Mouse (Mus musculus) myocyte (in vitro differentiated cells): ENCODE data around the gene Foxo3. TPM values are rescaled to one million over a fixed set of nuclear protein-coding genes. Genes with fewer than 3 reads are reported as not detected.

Source experiments
- H3K27me3 ChIP-seq: one replicate; pipeline ENCODE4 v1.6.1; 2011; ENCODE audit not compliant: control insufficient read depth, insufficient read depth, insufficient read length
- H3K36me3 ChIP-seq: one replicate; pipeline ENCODE4 v1.6.1; 2011; ENCODE audit not compliant: control insufficient read depth, insufficient read depth
- H3K4me2 ChIP-seq: one replicate; pipeline ENCODE4 v1.6.1; 2011; ENCODE audit warnings: low read depth, control low read depth
- H3K4me3 ChIP-seq: one replicate; pipeline ENCODE4 v1.5.1; 2011; ENCODE audit warnings: mild to moderate bottlenecking, control low read depth, moderate library complexity
- H3K79me2 ChIP-seq: one replicate; pipeline ENCODE4 v1.6.1; 2011; ENCODE audit not compliant: control insufficient read depth, insufficient read depth
- H3ac ChIP-seq: one replicate; pipeline ENCODE4 v1.6.1; 2011; ENCODE audit not compliant: control insufficient read depth, insufficient read length
- CEBPB ChIP-seq: IDR thresholded peaks from 2 replicates; pipeline ENCODE4 v1.6.1; 2011; ENCODE audit warnings: mild to moderate bottlenecking, moderate library complexity; ENCODE audit not compliant: poor library complexity, insufficient read depth, severe bottlenecking
- E2F4 ChIP-seq: IDR thresholded peaks from one replicate; pipeline ENCODE4 v1.6.1; 2011; ENCODE audit warnings: mild to moderate bottlenecking, control low read depth, moderate library complexity; ENCODE audit not compliant: insufficient read depth
- MAX ChIP-seq: IDR thresholded peaks from one replicate; pipeline ENCODE4 v1.6.1; 2011; ENCODE audit warnings: low read depth, mild to moderate bottlenecking, control low read depth
- MYOD1 ChIP-seq, 3 experiments: IDR thresholded peaks; one replicate each; pipeline ENCODE4 v1.6.1; 2011; ENCODE audit warnings: control low read depth in 2 of 3, low read depth in 2 of 3, mild to moderate bottlenecking in 2 of 3, moderate library complexity in 1 of 3; ENCODE audit not compliant: insufficient read length in 2 of 3, control insufficient read depth in 1 of 3
- MYOG ChIP-seq, 3 experiments: IDR thresholded peaks; one replicate each; pipeline ENCODE4 v1.6.1; 2011; ENCODE audit warnings: control low read depth in 2 of 3, low read depth in 2 of 3, mild to moderate bottlenecking in 2 of 3; ENCODE audit not compliant: insufficient read length in 2 of 3, control insufficient read depth in 1 of 3, insufficient read depth in 1 of 3
- POLR2A ChIP-seq: IDR thresholded peaks from one replicate; pipeline ENCODE4 v1.6.1; 2011; ENCODE audit warnings: low read depth, mild to moderate bottlenecking, control low read depth, moderate library complexity; ENCODE audit not compliant: insufficient read length
- POLR2AphosphoS2 ChIP-seq: IDR thresholded peaks from one replicate; pipeline ENCODE4 v1.6.1; 2011; ENCODE audit warnings: low read depth, control low read depth; ENCODE audit not compliant: insufficient read length
- REST ChIP-seq: IDR thresholded peaks from one replicate; pipeline ENCODE4 v1.6.1; 2011; ENCODE audit warnings: mild to moderate bottlenecking, control low read depth, moderate library complexity; ENCODE audit not compliant: insufficient read depth, insufficient read length
- SRF ChIP-seq: IDR thresholded peaks from one replicate; pipeline ENCODE4 v1.6.1; 2011; ENCODE audit warnings: low read depth; ENCODE audit not compliant: control insufficient read depth, insufficient read length
- TCF12 ChIP-seq: IDR thresholded peaks from one replicate; pipeline ENCODE4 v1.6.1; 2011; ENCODE audit warnings: mild to moderate bottlenecking, control low read depth; ENCODE audit not compliant: poor library complexity, insufficient read depth, severe bottlenecking
- TCF3 ChIP-seq: IDR thresholded peaks from one replicate; pipeline ENCODE4 v1.6.1; 2011; ENCODE audit warnings: low read depth, control low read depth; ENCODE audit not compliant: insufficient read length
- USF1 ChIP-seq: IDR thresholded peaks from one replicate; pipeline ENCODE4 v1.6.1; 2011; ENCODE audit warnings: low read depth, mild to moderate bottlenecking, control low read depth, moderate library complexity
- polyA plus RNA-seq: library from polyadenylated mRNA; unstranded; fragments of >200 nt; fragmentation: generic; extraction: Trizol; gene quantifications from one replicate; pipeline ENCODE4 v1.2.1, GENCODE M21; 2012; ENCODE audit warnings: missing spikeins

The Foxo3 gene
- polyA plus RNA-seq, 1 experiment = 11.2 TPM

DNA sequence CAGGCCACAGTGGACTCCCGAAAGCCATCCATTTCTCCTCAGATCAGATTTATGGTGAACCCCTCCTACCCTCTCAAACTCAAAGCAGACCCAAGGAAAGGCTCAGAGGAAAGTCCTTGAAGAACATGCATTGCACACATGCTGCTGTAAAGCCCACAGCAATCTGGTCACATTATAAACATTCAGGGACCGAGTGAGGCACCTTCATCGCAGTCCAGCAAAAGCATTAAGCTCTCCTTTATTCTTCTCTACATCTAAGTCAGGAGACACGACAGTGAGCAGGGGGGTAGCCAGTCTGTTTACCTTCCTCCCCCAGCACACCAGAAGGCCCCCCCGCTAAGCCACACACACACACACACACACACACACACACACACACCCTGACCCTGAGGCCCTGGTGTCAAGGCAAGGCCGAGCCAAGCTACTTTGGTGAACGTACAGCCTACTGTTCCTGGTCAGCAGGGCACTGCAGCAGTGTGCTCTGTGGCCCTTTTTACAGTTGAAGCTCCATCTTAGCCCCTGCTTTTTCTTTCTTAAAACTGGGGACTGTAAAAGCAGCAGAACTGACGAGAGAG lies 24.7 kb downstream of the Foxo3 start:
- Histone ChIP-seq H3K79me2 (no peaks in the 10 kb centered on the region), H3K4me3 (no peak overlapping the region), H3K27me3 (no peaks in the 10 kb centered on the region), H3K4me2 (no peak overlapping the region), H3ac (no peak overlapping the region), H3K36me3 (no peaks in the 10 kb centered on the region)
- no peak for TF ChIP-seq E2F4
- TF ChIP-seq POLR2A = no peak
- TF ChIP-seq TCF3 = no peak

DNA sequence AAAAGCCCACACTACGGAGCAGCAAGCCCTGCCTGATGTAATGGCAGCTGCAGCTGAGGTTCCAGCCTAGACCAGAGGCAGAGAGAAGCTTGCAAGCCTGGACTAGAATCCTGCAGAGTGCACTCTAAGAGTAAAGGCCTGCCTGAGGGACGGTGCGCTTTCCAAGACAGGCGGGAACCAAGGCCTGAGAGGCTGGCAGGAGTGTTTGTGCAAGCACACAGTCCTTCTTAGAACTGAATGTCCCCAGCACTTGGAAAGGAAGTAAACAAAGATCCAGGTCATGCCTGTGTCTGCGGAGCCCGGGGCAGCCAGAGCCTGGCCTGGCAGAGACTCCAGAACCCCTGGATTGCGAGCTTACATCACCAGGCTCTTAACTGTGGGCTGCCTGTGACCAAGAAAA lies 25.4 kb downstream of the Foxo3 start:
- no peak for TF ChIP-seq POLR2A
- no peak for TF ChIP-seq POLR2AphosphoS2
- no peak for TF ChIP-seq MYOD1 (IDR thresholded peaks at IDR 0.05; ENCODE audit: control insufficient read depth in 1 of 3, insufficient read length in 2 of 3, low read depth in 2 of 3)
- no peak for TF ChIP-seq E2F4
- TF ChIP-seq SRF = no peak
- TF ChIP-seq TCF12 = no peak
- TF ChIP-seq MYOG (IDR thresholded peaks at IDR 0.05; ENCODE audit: control insufficient read depth in 1 of 3, insufficient read depth in 1 of 3, insufficient read length in 2 of 3, low read depth in 2 of 3) = no peak
- TF ChIP-seq USF1 = no peak
- no peak for TF ChIP-seq CEBPB
- TF ChIP-seq REST = no peak
- no peak for TF ChIP-seq TCF3
- TF ChIP-seq MAX = no peak
- Histone ChIP-seq H3K4me2 (no peak overlapping the region), H3K36me3 (no peaks in the 10 kb centered on the region), H3ac (no peak overlapping the region), H3K27me3 (no peaks in the 10 kb centered on the region), H3K79me2 (peaks cover 6% of the 10 kb centered on the region), H3K4me3 (no peak overlapping the region)

DNA sequence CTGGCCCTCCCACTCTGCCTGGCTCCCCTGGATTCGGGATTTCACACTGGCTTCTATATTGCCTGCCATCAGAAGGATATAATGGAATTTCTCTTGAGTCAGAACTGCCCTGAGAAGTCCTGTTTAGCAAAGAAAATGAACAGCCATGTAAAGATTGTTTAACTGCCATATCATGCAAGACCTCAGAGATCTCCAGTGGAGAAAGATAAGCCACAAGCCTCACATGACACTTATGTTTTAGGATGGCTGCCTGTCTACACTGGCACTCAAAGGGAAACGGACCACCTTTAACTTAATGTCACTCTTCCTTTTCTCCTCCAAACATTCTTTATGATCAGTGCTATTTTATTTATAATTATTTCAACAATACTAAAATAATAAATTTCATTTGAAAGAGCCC lies 26.6 kb downstream of the Foxo3 start:
- H3K79me2 ChIP-seq = peaks cover 7% of the 10 kb centered on the region
- no peaks in the 10 kb centered on the region for H3K36me3 ChIP-seq
- no peak overlapping the region for H3K4me2 ChIP-seq
- no peak overlapping the region for H3K4me3 ChIP-seq
- no peak overlapping the region for H3ac ChIP-seq
- no peaks in the 10 kb centered on the region for H3K27me3 ChIP-seq
- no peak for TF ChIP-seq POLR2A

DNA sequence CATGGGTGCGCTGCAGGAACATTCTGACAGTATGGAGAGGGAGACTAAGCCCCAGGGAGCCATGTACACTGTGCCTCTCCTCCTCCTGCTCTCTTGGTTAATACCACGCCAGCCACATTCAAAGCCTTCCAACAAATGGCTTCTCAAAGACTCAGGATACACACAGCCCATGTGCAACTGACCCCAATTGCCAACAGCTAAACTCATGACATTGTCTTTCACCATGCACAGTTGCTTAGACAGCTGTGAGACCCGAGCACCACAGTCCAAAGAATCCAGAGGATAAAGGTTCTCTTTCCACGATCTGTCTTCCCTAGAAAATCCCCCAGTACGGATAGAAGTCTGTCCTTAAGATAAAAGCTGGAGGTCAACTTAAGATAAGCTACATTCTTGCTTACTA lies 27.9 kb downstream of the Foxo3 start:
- Histone ChIP-seq H3K36me3 (no peaks in the 10 kb centered on the region), H3K79me2 (peaks cover 7% of the 10 kb centered on the region), H3K4me2 (no peak overlapping the region), H3K4me3 (no peak overlapping the region), H3K27me3 (no peaks in the 10 kb centered on the region), H3ac (no peak overlapping the region)
- TF ChIP-seq MYOD1 (IDR thresholded peaks at IDR 0.05; ENCODE audit: control insufficient read depth in 1 of 3, insufficient read length in 2 of 3, low read depth in 2 of 3) (peak in 2 of 3 experiments; percentile 54 to 65), MYOG (IDR thresholded peaks at IDR 0.05; ENCODE audit: control insufficient read depth in 1 of 3, insufficient read depth in 1 of 3, insufficient read length in 2 of 3, low read depth in 2 of 3) (peak in 2 of 3 experiments; percentile 57 to 80), CEBPB (no peak), POLR2AphosphoS2 (no peak), USF1 (no peak)

DNA sequence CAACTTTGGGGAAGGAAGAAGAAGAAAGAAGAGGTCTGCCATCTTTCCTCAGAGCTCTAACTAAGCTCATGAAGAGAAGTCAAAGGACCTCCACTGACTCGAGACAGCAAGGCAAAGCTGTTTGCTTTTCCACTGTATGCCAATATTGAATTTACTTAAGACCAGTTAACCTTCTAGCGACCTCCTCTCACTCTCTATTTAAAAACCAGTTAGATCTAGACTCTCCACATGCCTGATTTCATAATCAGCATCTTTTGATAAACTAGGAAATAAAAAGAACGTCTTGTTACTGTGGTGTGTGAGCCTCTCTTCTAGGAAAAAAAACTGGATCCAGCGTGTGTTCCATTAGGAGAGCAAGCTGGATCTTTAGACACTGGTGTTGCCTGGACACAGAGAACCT lies 28.4 kb downstream of the Foxo3 start:
- no peak for TF ChIP-seq MYOD1 (IDR thresholded peaks at IDR 0.05; ENCODE audit: control insufficient read depth in 1 of 3, insufficient read length in 2 of 3, low read depth in 2 of 3)
- TF ChIP-seq TCF3 = no peak
- Histone ChIP-seq H3K4me2 (no peak overlapping the region), H3K4me3 (no peak overlapping the region), H3ac (no peak overlapping the region), H3K27me3 (no peaks in the 10 kb centered on the region), H3K36me3 (no peaks in the 10 kb centered on the region), H3K79me2 (peaks cover 7% of the 10 kb centered on the region)

DNA sequence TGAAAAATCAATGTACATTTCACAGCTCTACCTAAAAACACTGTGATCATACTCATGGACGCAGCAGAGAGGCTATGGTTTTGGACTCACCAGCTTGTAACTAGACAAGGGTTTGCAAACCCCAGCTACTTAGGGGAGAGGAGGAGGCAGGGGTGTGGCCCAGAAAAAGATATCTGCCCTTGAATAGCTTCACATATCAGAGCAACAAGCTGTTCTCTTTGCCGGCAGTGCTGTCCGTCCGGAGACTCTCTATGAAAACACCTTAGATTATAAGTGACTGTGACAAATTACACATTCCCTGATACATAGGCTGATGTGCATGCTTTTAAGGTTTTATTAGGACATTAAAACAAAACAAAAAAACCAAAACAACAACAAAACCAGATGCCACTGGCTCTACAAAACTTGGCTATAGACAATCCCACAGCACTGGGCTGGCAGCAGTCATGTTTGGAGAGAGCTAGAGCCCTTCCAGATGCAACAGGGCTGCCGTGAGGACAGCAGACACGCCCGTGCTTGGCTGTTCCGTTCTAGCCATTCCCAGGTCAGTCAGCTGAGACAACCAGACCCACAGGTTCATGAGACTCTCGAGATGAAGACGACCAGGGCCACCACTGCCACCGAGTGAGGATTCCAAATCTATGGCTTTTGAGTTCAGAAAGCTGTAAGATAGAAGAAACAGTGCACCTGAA lies 29.3 kb downstream of the Foxo3 start:
- H3K4me2 ChIP-seq = no peak overlapping the region
- H3K4me3 ChIP-seq = no peak overlapping the region
- TF ChIP-seq POLR2AphosphoS2 (no peak), REST (no peak), POLR2A (no peak), TCF3 (no peak), SRF (no peak), MYOG (IDR thresholded peaks at IDR 0.05; ENCODE audit: control insufficient read depth in 1 of 3, insufficient read depth in 1 of 3, insufficient read length in 2 of 3, low read depth in 2 of 3) (no peak), MAX (no peak), USF1 (no peak), TCF12 (no peak), MYOD1 (IDR thresholded peaks at IDR 0.05; ENCODE audit: control insufficient read depth in 1 of 3, insufficient read length in 2 of 3, low read depth in 2 of 3) (no peak), E2F4 (no peak), CEBPB (no peak)
- no peaks in the 10 kb centered on the region for H3K27me3 ChIP-seq
- H3K36me3 ChIP-seq = no peaks in the 10 kb centered on the region
- H3ac ChIP-seq = no peak overlapping the region
- H3K79me2 ChIP-seq = peaks cover 7% of the 10 kb centered on the region
